Mouse (Mus musculus): ENCODE results near the gene Pde10a.
"Not testable (repeated sequence)": the region's sequence is repeated elsewhere in the genome, so short reads cannot be mapped to it uniquely, and the experiment has no call there.

Pde10a gene

DNA sequence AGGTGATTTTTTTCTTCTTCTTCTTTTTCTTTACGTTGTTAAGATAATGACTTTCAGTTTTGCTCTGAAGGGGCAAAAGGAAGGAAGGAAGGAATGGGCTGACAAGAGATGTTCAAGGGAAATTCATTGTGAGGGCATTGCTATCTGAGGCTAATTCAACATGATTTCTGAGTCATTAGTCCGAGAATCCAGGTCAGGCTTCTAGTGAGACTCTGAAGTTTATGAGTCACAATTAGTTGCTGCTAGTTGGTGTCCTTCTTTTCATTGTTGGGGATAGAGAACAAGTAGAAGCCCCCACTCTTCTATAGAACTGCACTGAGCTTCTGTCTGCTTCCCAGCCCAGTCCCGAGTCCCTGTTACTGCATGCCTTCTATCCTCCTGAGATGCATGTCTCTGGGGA lies 116.3 kb downstream of the Pde10a start:
- in situ Hi-C loops (cut with MboI, MseI) = no loop called here

DNA sequence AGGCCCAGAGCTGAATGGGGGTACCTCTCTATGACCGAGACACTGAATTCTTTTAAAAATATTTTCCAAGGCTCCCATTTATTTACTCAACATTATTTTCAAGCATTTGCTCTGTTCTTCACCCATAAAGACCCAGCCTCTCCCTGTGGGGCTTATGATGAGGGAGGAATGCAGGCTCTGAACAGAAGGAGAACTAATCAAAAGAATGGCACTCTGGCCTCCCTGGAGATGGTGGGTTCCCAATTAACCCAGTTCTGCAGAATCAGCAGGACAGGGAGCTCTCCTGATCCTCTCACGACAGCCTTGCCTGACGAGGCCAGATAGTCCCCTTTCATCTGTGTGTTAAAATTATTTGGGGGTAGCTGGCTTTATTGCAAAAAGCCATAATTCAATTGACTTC lies 117.2 kb downstream of the Pde10a start:
- in situ Hi-C loops (cut with MboI, MseI) = no loop called here

DNA sequence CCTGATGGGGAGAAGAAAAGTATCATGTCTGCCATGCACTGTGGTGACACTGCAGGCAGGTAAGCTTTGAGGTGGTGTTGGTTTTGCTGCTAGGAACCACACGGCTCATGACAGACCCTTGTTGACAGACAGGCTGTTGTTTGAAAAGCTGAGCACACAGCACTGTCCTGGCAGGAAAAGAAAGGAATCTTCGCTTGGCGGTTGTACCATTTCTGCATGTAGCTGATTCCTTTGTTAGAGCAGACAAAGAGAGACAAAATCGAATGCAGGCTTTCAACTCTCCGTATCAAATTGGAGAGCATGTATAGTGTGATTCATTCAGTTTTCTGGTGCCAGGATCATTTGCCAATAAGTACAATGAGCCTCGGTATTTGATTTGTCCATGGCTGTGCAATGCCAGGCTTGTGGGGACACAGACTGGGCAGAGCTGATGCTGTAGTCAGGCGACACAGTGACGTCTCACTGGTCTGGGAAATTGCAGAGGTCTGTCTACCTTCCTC lies 122.2 kb downstream of the Pde10a start:
- in situ Hi-C loops (cut with MboI, MseI) = no loop called here

DNA sequence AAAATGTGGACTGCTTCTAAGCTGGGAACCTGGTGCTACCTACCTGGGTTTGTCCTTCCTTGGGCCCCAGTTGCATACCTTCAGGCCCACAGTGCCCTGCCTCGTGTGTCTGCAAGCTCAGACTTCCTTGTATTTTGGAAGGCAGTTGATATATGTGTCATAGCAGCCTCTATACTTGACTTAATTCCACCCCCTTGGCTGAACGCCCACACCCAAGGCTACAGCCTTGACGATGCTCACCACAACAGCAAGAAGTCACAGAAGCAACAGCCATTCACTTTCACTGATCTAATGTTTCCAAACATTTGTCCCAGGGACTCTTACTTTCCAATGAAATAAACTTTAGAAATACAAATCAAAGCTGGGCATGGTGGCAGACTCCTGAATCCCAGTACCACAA lies 123.1 kb downstream of the Pde10a start:
- in situ Hi-C loops (cut with MboI, MseI) = no loop called here

DNA sequence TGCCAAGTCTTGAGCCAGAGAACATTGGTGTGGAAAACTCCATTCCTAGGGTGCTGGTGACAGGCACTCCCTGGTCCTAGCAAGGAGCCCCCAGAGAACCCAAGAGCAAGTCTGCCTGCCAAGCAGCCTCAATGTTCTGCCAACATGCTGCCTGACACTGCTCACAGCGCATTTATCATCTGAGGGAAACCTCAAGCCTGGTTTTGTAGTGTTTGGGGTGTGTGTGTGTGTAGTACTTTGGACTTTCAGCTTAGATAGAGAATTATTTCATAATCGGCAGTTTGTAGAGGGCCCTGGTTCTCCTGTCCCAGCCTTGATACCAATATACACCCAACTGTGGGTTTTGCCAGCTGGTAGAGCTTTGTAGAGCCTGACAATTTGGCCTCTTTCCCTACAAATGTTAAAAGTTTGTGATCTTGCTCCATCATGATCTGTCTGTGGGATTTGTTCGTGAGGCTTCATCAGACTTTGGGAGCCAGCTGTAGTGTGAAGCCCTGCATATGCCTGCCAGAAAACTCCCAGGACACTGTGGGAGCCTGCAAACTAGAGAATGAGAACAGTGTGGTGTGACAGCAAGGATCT lies 127.6 kb downstream of the Pde10a start:
- in situ Hi-C loops (cut with MboI, MseI) = no loop called here

DNA sequence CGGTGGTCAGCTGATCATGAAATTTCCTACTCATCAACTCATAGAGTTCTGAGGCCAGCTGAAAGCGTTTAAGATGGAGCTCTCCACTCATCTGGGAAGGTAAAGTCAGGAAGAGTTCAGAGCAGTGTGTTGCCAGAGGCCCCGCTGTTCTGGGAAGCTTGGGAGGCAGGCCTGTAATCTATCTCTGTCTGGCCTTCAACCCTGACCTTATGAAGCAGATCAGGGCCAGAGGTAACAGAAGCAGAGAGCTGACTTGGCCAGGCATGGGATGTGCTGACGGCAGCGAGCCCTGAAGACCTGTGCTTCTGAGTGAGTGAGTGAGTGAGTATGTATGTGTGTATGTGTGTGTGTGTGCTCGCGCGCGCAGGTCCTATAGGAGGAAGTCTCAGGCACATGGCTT lies 132.5 kb downstream of the Pde10a start:
- in situ Hi-C loops (cut with MboI, MseI) = no loop called here

DNA sequence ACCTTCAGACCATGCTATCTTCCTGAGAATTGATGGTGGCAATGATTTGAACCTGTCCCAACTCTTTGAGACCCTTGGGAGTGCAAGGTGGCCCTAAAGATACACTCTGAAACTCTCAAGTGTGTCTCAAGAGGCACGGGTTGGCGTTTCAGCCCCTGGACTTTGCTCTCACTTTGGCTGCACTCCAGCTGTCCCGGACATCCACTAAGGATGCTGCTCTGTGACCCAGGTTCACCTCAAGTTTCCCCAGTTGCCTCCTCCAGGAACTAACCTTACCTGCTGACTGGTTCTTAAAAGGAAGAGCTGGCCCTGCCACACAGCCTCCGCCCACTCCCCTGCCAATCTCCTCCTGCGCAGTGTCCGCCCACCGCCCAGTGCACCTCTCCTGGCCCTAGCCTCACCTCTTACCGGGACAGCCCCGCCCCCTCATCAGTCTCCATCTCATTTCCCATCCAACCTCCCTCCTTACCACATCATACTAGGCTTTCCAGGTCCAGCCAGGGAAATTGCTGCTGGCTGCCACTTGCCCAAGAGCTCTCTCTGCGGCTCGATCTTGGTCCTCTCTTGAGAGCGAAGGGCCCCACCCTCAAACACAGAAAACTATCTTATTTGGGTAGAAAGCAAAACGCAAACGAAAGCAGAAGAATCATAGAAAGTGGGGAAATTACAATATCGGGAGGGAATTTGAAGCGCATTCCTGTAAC lies 133.7 kb downstream of the Pde10a start:
- in situ Hi-C loops (cut with MboI, MseI) = no loop called here

DNA sequence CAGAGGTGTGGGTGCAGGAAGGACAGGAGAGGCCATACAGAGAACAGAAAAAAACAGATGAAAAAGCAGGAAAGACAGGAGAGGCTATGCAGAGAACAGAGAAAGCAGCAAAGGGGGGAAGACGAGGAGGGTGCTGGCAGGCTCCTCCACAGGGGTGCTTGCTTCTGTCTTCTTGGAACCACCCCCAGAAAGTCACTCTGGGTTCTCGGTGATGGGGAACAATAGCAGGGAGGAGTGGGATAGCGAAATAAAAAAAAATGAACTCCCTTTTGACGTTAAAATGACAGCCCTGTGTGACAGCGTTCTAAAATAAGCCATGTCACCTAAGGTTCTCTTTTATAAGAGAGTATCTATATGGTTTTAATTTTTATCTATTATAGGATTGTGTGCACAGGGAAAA lies 141.7 kb downstream of the Pde10a start:
- in situ Hi-C loops (cut with MboI, MseI) = no loop called here

DNA sequence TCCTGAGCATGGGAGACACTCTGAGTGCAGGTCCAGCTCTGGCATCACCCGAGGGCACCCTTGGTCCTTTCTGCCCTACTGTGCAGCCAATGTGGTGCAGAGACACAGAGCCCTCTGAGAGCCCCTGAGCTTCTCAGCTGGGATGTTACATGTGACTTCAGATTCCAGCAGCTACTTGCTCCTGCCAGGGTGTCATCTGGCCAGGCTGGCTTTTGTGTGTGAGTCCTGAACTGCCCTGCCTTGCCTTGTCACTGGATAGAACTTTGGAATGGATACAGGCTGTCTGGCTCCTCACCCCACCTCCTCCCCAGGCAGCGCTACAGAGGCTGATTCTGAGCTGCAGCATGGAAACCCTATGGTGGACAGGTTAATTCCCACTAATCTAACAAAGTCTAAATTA lies 149.5 kb downstream of the Pde10a start:
- in situ Hi-C loops (cut with MboI, MseI) = no loop called here

DNA sequence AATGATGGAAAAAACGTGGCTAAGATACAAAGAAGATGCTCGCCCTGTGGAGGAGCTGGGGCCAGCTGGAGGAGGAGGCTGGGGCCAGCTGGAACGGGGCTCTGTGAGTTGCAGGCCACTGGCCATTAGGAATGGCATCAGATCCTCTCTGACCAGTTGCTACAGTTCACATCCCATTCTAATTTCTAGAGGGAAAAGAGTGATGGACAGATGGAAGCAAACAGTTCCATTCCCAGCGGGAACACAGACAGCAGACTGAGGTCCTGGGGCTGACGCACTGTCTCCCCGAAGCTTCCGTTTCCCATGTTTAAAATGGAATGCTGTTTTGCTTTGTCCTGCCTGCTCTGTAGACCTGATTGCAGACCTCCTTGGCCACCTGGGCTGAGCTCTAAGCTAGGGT lies 161.2 kb downstream of the Pde10a start:
- in situ Hi-C loops (cut with MboI, MseI) = no loop called here

DNA sequence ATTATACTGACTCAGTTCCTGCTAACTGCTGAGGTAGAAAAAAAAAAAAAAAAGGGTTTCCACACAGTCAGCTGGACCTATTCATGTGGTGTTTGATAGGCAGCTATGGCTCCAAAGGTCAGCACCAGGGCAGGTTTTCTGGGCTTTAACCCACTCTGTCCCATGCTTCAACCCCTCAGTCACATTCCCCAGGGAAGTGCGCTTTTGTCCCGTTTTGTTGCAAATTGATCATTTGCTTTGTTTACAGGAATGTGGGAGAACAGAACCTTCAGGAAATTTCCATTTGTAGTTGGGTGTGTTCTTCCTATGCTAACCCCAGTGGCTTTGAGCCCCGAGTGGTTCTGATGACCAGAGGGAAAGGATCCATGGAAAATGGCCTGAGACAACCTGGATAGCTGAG lies 162.9 kb downstream of the Pde10a start:
- in situ Hi-C loops (cut with MboI, MseI) = no loop called here

DNA sequence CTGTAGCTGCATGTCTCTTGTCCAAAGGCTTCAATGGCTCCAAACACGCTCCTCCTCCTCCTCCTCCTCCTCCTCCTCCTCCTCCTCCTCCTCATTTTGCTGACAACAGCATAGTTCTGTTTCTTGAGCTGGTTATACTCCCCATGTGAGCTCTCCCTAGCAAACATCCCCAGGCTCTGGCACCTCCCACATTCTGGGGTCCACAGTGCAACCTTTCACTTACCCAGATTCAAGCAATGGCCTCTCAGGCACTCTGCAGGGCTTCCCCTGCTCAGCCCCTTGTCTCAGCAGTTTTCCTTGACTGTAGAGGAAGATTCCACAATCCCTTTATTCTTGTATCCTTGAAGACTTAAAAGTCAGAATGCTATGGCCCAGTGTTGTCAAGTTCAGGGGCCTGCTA lies 173.1 kb downstream of the Pde10a start:
- in situ Hi-C loops (cut with MboI, MseI) = no loop called here

DNA sequence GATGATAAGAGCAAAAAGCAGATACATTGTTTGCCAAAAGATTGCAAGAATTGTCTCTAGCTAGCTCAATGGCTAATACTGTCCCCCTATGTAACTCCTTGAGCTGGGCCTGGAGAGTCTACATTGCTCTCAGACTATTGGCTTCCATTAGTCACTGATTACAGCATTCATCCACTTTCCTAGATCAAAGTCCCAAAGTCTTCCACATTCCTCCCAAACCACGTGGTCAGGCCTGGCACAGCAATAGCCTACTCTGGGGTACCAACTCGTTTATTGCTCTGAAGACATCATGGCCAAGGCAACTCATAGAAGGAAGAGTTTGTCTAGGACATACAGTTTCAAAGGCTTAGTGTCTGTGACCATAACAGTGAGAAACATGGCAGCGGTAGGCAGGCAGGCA lies 173.6 kb downstream of the Pde10a start:
- in situ Hi-C loops (cut with MboI, MseI) = no loop called here

DNA sequence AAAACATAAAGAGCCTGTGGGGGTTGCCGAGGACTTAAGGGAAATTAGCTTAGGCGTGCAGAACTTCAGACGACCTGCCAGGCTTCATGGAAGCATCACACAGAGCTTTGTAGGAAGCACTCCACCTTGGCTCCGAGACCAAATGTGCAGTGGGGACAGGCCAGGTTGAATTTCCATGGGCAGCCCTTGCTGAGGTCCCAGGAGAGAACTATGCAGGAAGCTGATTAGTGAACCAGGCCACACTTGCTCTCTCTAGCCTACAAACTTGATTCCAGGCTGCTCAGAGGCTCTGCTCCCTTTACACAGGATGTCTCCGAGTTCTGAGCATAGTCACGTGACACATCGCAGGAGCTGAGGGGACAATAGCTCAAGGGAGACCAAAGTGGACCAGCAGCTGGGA lies 175.9 kb downstream of the Pde10a start:
- in situ Hi-C loops (cut with MboI, MseI) = no loop called here

DNA sequence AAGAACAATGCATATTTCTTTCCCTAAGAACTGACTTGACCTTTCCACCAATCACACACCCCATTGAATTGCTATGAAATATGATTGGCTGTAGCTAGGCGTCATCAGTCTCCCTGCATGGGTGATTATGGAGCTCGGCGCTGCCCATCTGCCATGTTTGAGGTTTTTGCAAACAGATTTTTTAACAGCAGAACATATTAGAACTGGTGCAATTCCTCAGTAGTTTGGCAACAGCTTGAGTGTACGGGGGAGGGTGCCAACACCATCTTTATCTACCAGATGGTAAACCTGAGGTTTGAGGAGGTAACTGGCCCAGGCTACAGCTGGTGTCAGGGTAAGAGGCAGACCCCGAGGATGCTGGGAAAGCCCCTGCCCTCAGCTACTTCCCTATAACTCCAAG lies 177.3 kb downstream of the Pde10a start:
- in situ Hi-C loops (cut with MboI, MseI) = no loop called here

DNA sequence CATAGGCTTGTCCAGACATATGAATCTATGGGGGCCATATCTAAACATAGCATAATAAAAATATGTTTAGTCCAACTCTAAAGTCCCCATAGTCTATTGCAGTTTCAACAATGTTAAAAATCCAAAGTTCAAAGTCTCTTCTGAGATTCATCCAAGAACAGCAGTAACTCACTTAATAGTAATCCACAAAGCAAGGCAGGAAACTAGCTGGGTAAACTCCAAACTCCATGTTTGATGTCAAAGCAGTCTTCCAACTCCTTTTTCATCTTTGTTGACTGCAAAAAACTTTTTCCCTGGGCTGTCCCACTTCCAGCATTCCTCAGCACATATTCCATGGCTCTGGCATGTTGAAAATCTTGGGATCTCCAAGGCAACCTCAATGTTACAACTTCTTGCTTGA lies 182.8 kb downstream of the Pde10a start:
- in situ Hi-C loops (cut with MboI, MseI) = no loop called here

DNA sequence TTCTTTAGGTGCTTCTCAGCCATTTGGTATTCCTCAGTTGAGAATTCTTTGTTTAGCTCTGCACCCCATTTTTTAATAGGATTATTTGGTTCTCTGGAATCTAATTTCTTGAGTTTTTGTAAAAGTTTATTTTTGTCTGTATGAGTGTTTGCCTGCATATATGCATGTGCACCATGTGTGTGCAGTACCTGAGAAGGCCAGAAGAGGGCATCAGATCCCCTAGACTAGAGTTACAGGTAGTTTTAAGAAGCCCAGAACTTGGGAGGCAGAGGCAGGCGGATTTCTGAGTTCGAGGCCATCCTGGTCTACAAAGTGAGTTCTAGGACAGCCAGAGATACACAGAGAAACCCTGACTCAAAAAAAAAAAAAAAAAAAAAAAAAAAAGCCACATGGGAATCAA lies 187.6 kb downstream of the Pde10a start:
- in situ Hi-C loops (cut with MboI, MseI) = not testable (repeated sequence)

DNA sequence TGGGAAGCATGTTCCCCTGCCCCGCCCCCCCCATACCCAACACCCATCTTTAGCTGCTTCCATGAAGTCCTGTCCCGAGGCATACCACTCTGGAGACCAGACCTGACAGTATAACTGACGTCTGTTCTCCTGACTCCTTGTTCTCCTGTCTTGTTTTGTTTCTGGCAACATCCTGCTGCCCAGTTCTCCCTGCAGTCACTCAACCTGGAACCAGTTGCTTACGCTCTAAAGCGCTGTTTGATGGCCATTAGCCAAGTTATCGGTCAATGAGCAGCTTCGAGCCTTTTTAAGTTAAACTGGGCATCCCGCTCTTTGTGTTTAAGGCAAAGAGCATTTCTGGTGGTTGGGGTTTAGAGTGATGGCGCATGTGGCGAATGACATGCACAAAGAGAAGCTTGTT lies 195.8 kb downstream of the Pde10a start:
- in situ Hi-C loops (cut with MboI, MseI) = no loop called here

DNA sequence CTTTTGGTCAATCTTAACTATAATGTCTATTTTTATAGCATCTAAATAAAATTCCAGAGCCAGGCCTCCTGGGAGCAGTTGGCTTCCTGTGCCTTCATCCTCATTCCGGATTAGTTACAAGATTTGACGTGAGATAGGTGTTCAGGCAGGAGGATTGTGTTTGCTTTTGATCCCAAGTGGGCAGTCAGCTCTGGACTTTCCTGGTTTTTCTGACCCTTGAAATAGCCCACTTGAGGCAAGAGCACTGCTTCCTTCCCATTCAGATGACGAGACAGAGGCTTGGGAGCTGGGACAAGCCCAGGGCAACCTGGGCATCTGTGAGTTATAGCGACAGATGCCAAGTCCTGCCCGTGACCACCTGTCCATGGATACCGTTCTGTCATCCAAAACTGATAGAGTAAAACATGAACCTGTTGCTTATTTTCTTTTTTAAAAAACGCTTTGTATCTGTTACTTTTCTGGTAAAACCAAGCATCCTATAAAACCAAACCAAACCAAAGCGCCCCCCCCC lies 199.3 kb downstream of the Pde10a start:
- in situ Hi-C loops (cut with MboI, MseI) = no loop called here

DNA sequence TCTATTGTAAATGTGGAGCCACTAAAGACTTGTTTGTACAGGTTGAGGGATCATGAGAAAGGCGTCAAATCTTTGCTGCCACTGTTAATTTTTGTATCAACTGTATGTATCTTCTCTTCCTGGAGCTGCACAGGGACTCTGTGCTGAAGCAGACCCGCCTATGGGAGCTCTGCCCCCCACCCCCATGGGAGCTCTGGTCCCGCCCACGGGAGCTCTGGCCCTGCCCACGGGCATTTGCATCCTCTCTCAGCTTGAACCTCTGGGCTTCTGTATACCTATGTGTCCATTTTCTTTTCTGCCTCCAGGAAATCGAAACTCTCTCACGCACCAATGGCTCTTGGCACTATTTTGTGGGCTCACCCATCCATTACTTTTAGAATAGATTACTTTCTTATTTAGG lies 203.5 kb downstream of the Pde10a start:
- in situ Hi-C loops (cut with MboI, MseI) = no loop called here

DNA sequence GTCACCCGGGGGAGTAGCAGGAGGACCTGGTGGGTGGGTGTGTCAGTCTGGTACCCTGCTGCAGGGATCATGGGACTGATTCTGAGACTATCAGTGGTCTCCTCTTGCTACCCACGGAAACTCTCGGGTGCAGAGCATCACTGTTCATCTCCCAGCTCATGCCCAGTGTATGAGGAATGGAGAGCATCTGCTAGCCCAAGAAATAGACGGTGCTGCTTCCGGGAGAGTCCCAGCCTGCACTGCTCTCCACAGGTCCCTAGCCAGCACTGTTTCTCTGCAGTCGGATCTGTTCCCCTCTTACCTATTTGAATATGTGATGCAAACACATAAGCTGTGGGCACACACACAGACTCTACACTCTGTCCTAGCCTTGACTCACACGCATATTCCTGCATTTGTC lies 204.6 kb downstream of the Pde10a start:
- in situ Hi-C loops (cut with MboI, MseI) = no loop called here

DNA sequence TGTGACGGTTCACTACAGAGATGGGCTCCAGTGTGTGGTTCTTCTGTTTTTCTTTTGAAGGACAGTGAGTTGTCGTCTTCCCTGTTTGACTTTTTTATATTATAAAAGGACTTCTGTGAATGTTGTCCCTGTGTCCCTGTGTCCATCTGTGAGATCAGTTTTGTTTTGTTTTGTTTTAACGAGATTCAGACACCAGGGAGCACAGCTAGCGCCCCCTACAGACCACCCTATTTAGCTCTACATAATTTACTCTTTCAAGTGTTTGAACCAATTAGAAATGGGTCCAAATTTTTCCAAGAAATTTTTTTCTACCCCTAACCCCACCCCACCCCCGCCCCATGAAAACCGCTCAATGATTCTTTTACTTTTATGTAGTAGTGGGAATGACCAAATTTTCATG lies 205.9 kb downstream of the Pde10a start:
- in situ Hi-C loops (cut with MboI, MseI) = no loop called here

DNA sequence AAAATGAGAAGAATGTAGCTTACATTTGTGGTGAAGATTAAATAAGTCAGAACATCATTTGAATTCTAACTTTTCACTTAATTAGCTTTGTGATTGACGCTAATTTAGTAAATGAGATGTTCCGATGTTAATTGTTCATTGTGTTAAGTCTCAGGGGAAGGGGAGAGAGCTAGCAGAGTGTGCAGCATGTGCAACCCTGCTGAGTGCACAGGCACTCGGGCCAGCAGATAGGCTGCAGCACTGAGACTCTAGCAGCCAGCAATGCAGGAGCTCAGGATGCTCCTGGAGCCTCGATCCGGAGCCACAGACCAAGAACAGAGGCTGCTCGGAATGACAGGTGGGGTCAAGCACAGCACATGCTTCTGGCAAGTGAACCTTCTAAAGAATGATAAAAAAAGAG lies 211.1 kb downstream of the Pde10a start:
- in situ Hi-C loops (cut with MboI, MseI) = no loop called here

DNA sequence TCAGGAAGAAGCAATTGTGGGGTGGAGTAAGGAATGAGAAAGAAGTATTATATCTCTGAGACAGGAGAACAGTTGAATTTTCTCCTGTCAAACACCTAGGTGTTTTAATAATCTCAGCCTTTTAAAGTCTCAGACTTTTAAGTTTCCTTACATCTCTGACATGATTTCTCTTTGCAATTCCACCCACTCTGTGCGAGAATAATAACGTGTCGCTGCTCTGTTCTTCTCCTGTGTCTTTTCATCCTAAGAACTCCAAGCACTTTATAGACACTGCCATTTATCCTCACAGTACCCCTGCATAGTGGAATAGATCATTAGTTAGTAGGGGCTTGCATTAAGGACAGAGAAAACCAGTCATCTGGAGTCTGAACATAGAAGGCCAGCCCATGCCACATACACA lies 217.6 kb downstream of the Pde10a start:
- in situ Hi-C loops (cut with MboI, MseI) = no loop called here

All from T-helper 1 cell (primary cell).